Mouse (Mus musculus) heart, embryonic 15.5 days (tissue): ENCODE results near the gene Per2. TPM values are rescaled to one million over a fixed set of nuclear protein-coding genes. Genes with fewer than 3 reads are reported as not detected.

Experiments used
- ATAC-seq: fragments of 200-750 bp; cut with Nextera tagmentation; replicated peaks from 2 replicates; pipeline ENCODE4 v1.8.0; 2017; ENCODE audit warnings: low read depth, moderate TSS enrichment; ENCODE audit not compliant: insufficient number of reproducible peaks, insufficient read depth, low FRiP score
- H3K27ac ChIP-seq: fragments of 300-500 bp; sonication (generic); 2 replicates; pipeline ENCODE4 v1.5.1; 2015; ENCODE audit warnings: mild to moderate bottlenecking, inconsistent platforms
- H3K27me3 ChIP-seq: fragments of 300-500 bp; sonication (generic); 2 replicates; pipeline ENCODE4 v1.6.1; 2015; ENCODE audit warnings: inconsistent platforms
- H3K36me3 ChIP-seq: fragments of 300-500 bp; sonication (generic); 2 replicates; pipeline ENCODE4 v1.6.1; 2015; ENCODE audit warnings: mild to moderate bottlenecking, inconsistent platforms
- H3K4me1 ChIP-seq: fragments of 300-500 bp; sonication (generic); replicated peaks from 2 replicates; pipeline ENCODE4 v1.6.1; 2015; ENCODE audit warnings: inconsistent platforms
- H3K4me2 ChIP-seq: fragments of 300-500 bp; sonication (generic); 2 replicates; pipeline ENCODE4 v1.6.1; 2015; ENCODE audit warnings: inconsistent platforms, mild to moderate bottlenecking, moderate library complexity
- H3K4me3 ChIP-seq: fragments of 300-500 bp; sonication (generic); 2 replicates; pipeline ENCODE4 v1.5.1; 2015; ENCODE audit warnings: mild to moderate bottlenecking, inconsistent platforms
- H3K9ac ChIP-seq: fragments of 300-500 bp; sonication (generic); 2 replicates; pipeline ENCODE4 v1.6.1; 2015; ENCODE audit warnings: mild to moderate bottlenecking, inconsistent platforms
- H3K9me3 ChIP-seq: fragments of 300-500 bp; sonication (generic); replicated peaks from 2 replicates; pipeline ENCODE4 v1.6.1; 2016; ENCODE audit warnings: inconsistent platforms
- WGBS: fragments of 180-500 bp; shearing (Covaris S2); methylation state at CpG from one replicate; pipeline ENCODE4 v1.1.7; 2015; ENCODE audit warnings: mixed read lengths; 5-methylcytosine and 5-hydroxymethylcytosine counted together
- polyA plus RNA-seq: library from polyadenylated mRNA; unstranded; fragments of >200 nt; fragmentation: Nextera tagmentation; extraction: Ambion mirVana; gene quantifications from 2 replicates; pipeline ENCODE4 v1.2.1, GENCODE M21; 2015

Per2 gene
- polyA plus RNA-seq, 1 experiment from 2014 or later: 4.5 TPM

GRCm38 (mm10) chr1:91446511-91446910, 12.6 kb downstream of the Per2 start:
- Histone ChIP-seq H3K4me1 (peaks cover 51% of the 10 kb centered on the region), H3K9ac (no peak overlapping the region), H3K36me3 (peaks cover 22% of the 10 kb centered on the region), H3K27ac (peak overlapping the region; percentile 86), H3K9me3 (0 out of 2 replicates have a peak, but pooled peaks cover 4% of the 10 kb centered on the region), H3K27me3 (no peaks in the 10 kb centered on the region), H3K4me2 (no peak overlapping the region), H3K4me3 (no peak overlapping the region)
- WGBS: 74% methylated on average over 4 of the region's 4 CpGs
- ATAC-seq: no peak

- Histone ChIP-seq H3K4me2 (no peak overlapping the region), H3K27me3 (no peaks in the 10 kb centered on the region), H3K4me1 (peaks cover 46% of the 10 kb centered on the region), H3K27ac (peak overlapping the region; percentile 86), H3K4me3 (no peak overlapping the region), H3K36me3 (peaks cover 25% of the 10 kb centered on the region), H3K9me3 (0 out of 2 replicates have a peak, but pooled peaks cover 4% of the 10 kb centered on the region), H3K9ac (peak overlapping the region; percentile 5; the same call in 1 of the 2 replicates)
- ATAC-seq: peak; percentile 54
- WGBS: 28% methylated on average over 8 of the region's 8 CpGs
Observed at GRCm38 (mm10) chr1:91446060-91446459, 13.1 kb downstream of the Per2 start.

GRCm38 (mm10) chr1:91444841-91445830, 14.0 kb downstream of the Per2 start:
- Histone ChIP-seq H3K27ac (peak overlapping the region; percentile 86), H3K36me3 (peaks cover 33% of the 10 kb centered on the region), H3K4me2 (no peak overlapping the region), H3K9ac (peak overlapping the region; percentile 5; the same call in 1 of the 2 replicates), H3K4me1 (peaks cover 39% of the 10 kb centered on the region), H3K4me3 (no peak overlapping the region), H3K27me3 (no peaks in the 10 kb centered on the region), H3K9me3 (0 out of 2 replicates have a peak, but pooled peaks cover 4% of the 10 kb centered on the region)
- ATAC-seq: no peak
- 86% methylated on average over 17 of the region's 17 CpGs for WGBS

- Histone ChIP-seq H3K4me1 (peaks cover 18% of the 10 kb centered on the region), H3K9me3 (0 out of 2 replicates have a peak, but pooled peaks cover 3% of the 10 kb centered on the region), H3K4me2 (no peak overlapping the region), H3K4me3 (no peak overlapping the region), H3K27ac (no peak overlapping the region), H3K27me3 (no peaks in the 10 kb centered on the region), H3K9ac (no peak overlapping the region), H3K36me3 (peaks cover 33% of the 10 kb centered on the region)
- no peak for ATAC-seq
- 88% methylated on average over 7 of the region's 7 CpGs for WGBS
Observed at GRCm38 (mm10) chr1:91442350-91442990, 16.7 kb downstream of the Per2 start.

- Histone ChIP-seq H3K4me3 (no peak overlapping the region), H3K27ac (no peak overlapping the region), H3K9ac (no peak overlapping the region), H3K27me3 (no peaks in the 10 kb centered on the region), H3K4me1 (peaks cover 20% of the 10 kb centered on the region), H3K9me3 (no peaks in the 10 kb centered on the region), H3K4me2 (no peak overlapping the region), H3K36me3 (peaks cover 29% of the 10 kb centered on the region; the same call in 1 of the 2 replicates)
- no peak for ATAC-seq
- 93% methylated on average over 3 of the region's 3 CpGs for WGBS
Observed at GRCm38 (mm10) chr1:91441855-91442254, 17.3 kb downstream of the Per2 start.

GRCm38 (mm10) chr1:91439776-91440175, 19.3 kb downstream of the Per2 start:
- Histone ChIP-seq H3K9ac (no peak overlapping the region), H3K4me2 (no peak overlapping the region), H3K4me3 (no peak overlapping the region), H3K27ac (no peak overlapping the region), H3K27me3 (no peaks in the 10 kb centered on the region), H3K4me1 (peaks cover 24% of the 10 kb centered on the region), H3K9me3 (no peaks in the 10 kb centered on the region), H3K36me3 (peaks cover 29% of the 10 kb centered on the region; the same call in 1 of the 2 replicates)
- ATAC-seq: no peak
- WGBS: 87% methylated on average over 8 of the region's 8 CpGs

- Histone ChIP-seq H3K4me1 (peaks cover 25% of the 10 kb centered on the region), H3K9ac (no peak overlapping the region), H3K36me3 (peaks cover 26% of the 10 kb centered on the region; the same call in 1 of the 2 replicates), H3K27me3 (no peaks in the 10 kb centered on the region), H3K4me2 (no peak overlapping the region), H3K27ac (peak overlapping the region; percentile 94), H3K9me3 (no peaks in the 10 kb centered on the region), H3K4me3 (no peak overlapping the region)
- 81% methylated on average over 7 of the region's 7 CpGs for WGBS
- no peak for ATAC-seq
Observed at GRCm38 (mm10) chr1:91437573-91437972, 21.6 kb downstream of the Per2 start.

- Histone ChIP-seq H3K9me3 (no peaks in the 10 kb centered on the region), H3K4me3 (no peak overlapping the region), H3K4me1 (peaks cover 25% of the 10 kb centered on the region), H3K9ac (no peak overlapping the region), H3K27me3 (no peaks in the 10 kb centered on the region), H3K27ac (peak overlapping the region; percentile 94), H3K4me2 (no peak overlapping the region), H3K36me3 (peaks cover 31% of the 10 kb centered on the region)
- no peak for ATAC-seq
- WGBS: 84% methylated on average over 3 of the region's 3 CpGs
Observed at GRCm38 (mm10) chr1:91437083-91437400, 22.1 kb downstream of the Per2 start.

GRCm38 (mm10) chr1:91436380-91437082, 22.6 kb downstream of the Per2 start:
- Histone ChIP-seq H3K27ac (peak overlapping the region; percentile 94), H3K27me3 (no peaks in the 10 kb centered on the region), H3K36me3 (peaks cover 34% of the 10 kb centered on the region), H3K4me1 (peaks cover 25% of the 10 kb centered on the region), H3K4me3 (no peak overlapping the region), H3K9ac (0 out of 2 replicates have a peak overlapping the region, but pooled peaks have one; percentile 23), H3K4me2 (no peak overlapping the region), H3K9me3 (no peaks in the 10 kb centered on the region)
- WGBS: 34% methylated on average over 6 of the region's 6 CpGs
- peak; percentile 90 for ATAC-seq

GRCm38 (mm10) chr1:91435606-91436130, 23.5 kb downstream of the Per2 start:
- 77% methylated on average over 13 of the region's 13 CpGs for WGBS
- H3K4me2 ChIP-seq: no peak overlapping the region
- H3K4me1 ChIP-seq: peaks cover 25% of the 10 kb centered on the region
- no peaks in the 10 kb centered on the region for H3K27me3 ChIP-seq
- H3K27ac ChIP-seq: peak overlapping the region; percentile 94
- peaks cover 34% of the 10 kb centered on the region for H3K36me3 ChIP-seq
- no peak overlapping the region for H3K4me3 ChIP-seq
- H3K9ac ChIP-seq: peak overlapping the region; percentile 23; the same call in 1 of the 2 replicates
- no peak; the same call in 1 of the 2 replicates for ATAC-seq
- no peaks in the 10 kb centered on the region for H3K9me3 ChIP-seq
